Mouse (Mus musculus) right cerebral cortex, postnatal 10 days (tissue): Measurements from ENCODE around the gene Naa60.
"Not testable (repeated sequence)": the region's sequence is repeated elsewhere in the genome, so short reads cannot be mapped to it uniquely, and the experiment has no call there.

Experiments
- DNase-seq, 2 experiments: peaks; one replicate each; pipeline ENCODE4 v3.0.0; 2021; ENCODE audit warnings: low spot score in 2 of 2

The Naa60 gene

GRCm38 (mm10) chr16:3872216-3873047, at the start of gene Naa60:
TSS of gene Naa60 (plus strand) at chr16:3872375.
- peak; percentile 95 to 96 for DNase-seq

GRCm38 (mm10) chr16:3828021-3828420, 44.2 kb upstream of the Naa60 start:
- DNase-seq: no peak

- DNase-seq: no peak
These were observed 42.4 kb upstream of the Naa60 start for GRCm38 (mm10) chr16:3829727-3830126.

- DNase-seq: no peak
These were observed 41.5 kb upstream of the Naa60 start, which contains the start of gene Olfr15 for GRCm38 (mm10) chr16:3830588-3831109. TSS of gene Olfr15 (plus strand) at chr16:3830878.

GRCm38 (mm10) chr16:3835461-3835860, 36.7 kb upstream of the Naa60 start:
- no peak for DNase-seq

- DNase-seq: peak in 1 of 2 experiments; percentile 43
These were observed 32.9 kb upstream of the Naa60 start for GRCm38 (mm10) chr16:3839157-3839885.

GRCm38 (mm10) chr16:3842989-3843388, 29.2 kb upstream of the Naa60 start:
- DNase-seq: no peak

GRCm38 (mm10) chr16:3843796-3844195, 28.4 kb upstream of the Naa60 start:
- DNase-seq: no peak

- DNase-seq: peak; percentile 95 to 97
These were observed 25.3 kb upstream of the Naa60 start, which contains the start of gene Zfp174 for GRCm38 (mm10) chr16:3846711-3847518. TSS of gene Zfp174 (plus strand) at chr16:3847268.

- no peak for DNase-seq
These were observed 24.3 kb upstream of the Naa60 start for GRCm38 (mm10) chr16:3847871-3848270.

- DNase-seq: no peak
These were observed 23.8 kb upstream of the Naa60 start for GRCm38 (mm10) chr16:3848416-3848815.

GRCm38 (mm10) chr16:3851301-3851700, 20.9 kb upstream of the Naa60 start:
- not testable (repeated sequence) for DNase-seq

- DNase-seq: peak in 1 of 2 experiments; percentile 45
These were observed 19.6 kb upstream of the Naa60 start for GRCm38 (mm10) chr16:3852586-3852985.

- DNase-seq: no peak
These were observed 17.6 kb upstream of the Naa60 start for GRCm38 (mm10) chr16:3854437-3855182.

GRCm38 (mm10) chr16:3855776-3856175, 16.4 kb upstream of the Naa60 start:
- DNase-seq: no peak

- DNase-seq: no peak
These were observed 12.9 kb upstream of the Naa60 start for GRCm38 (mm10) chr16:3859254-3859653.

GRCm38 (mm10) chr16:3871815-3872214, 360 bp upstream of the Naa60 start:
- no peak for DNase-seq

- DNase-seq: no peak
These were observed 4.2 kb downstream of the Naa60 start for GRCm38 (mm10) chr16:3876346-3876745.

GRCm38 (mm10) chr16:3884201-3885064, 12.3 kb downstream of the Naa60 start, which contains the start of the genes Zfp597 and Gm20695:
TSS of gene Zfp597 (minus strand) at chr16:3884561.
TSS of gene Gm20695 (plus strand) at chr16:3884648.
- DNase-seq: peak; percentile 95 to 96
